ENCODE assay signal across 21 mouse cellular contexts in genomic region chr8:108583867-108584661, GRCm38 (mm10).
A peak's percentile ranks its signal among the peaks of the same experiment; 100 is the strongest.
DNase-seq lines count a peak whose midpoint lies in the region; ATAC-seq and TF ChIP-seq lines count a peak whose summit lies in the region.
"Had no signal": no experiment of that assay in that cellular context is flagged by ENCODE, and none has a peak within 500 bp of the region (broad histone marks: within the 10 kb centered on the region; RNA-seq: fewer than 3 reads in every experiment).

No protein-coding gene starts in this region.

- no peak for ATAC-seq in liver, embryonic 11.5 days (replicated peaks; ENCODE audit: low FRiP score)
- peak; percentile 52; the same call in 1 of the 2 replicates for ATAC-seq in intestine, embryonic 16.5 days
- ATAC-seq: forebrain, embryonic 15.5 days had no signal

- no peak overlapping the region for H3K4me3 ChIP-seq in liver, adult 2 months (ENCODE audit: insufficient read depth, low read depth, low read length)
- no peak overlapping the region for H3K4me3 ChIP-seq in liver, embryonic 11.5 days (ENCODE audit: low read depth, low read length)
- no peak overlapping the region for H3K4me3 ChIP-seq in intestine, embryonic 16.5 days (ENCODE audit: low read length)
- H3K4me3 ChIP-seq: forebrain, embryonic 15.5 days; hindbrain, embryonic 13.5 days; layer of hippocampus, adult 2 months; left cerebral cortex, adult 2 months; limb, embryonic 13.5 days; neural tube, embryonic 12.5 days had no signal

- H3K9ac ChIP-seq in liver, adult 2 months (ENCODE audit: low read depth, low read length), result no peak overlapping the region
- no peak overlapping the region for H3K9ac ChIP-seq in liver, embryonic 11.5 days (ENCODE audit: low read depth, low read length)
- no peak overlapping the region for H3K9ac ChIP-seq in intestine, embryonic 16.5 days (ENCODE audit: low read depth, low read length)
- H3K9ac ChIP-seq: forebrain, embryonic 15.5 days; hindbrain, embryonic 13.5 days; limb, embryonic 13.5 days; neural tube, embryonic 12.5 days had no signal

- no peak overlapping the region for H3K27ac ChIP-seq in liver, adult 2 months (replicated peaks; ENCODE audit: insufficient read depth, low read depth, low read length)
- no peak overlapping the region for H3K27ac ChIP-seq in liver, embryonic 11.5 days (ENCODE audit: low read depth, low read length)
- no peak overlapping the region for H3K27ac ChIP-seq in intestine, embryonic 16.5 days (ENCODE audit: low read length)
- H3K27ac ChIP-seq: forebrain, embryonic 15.5 days; hindbrain, embryonic 13.5 days; layer of hippocampus, adult 2 months; left cerebral cortex, adult 2 months; limb, embryonic 13.5 days; neural tube, embryonic 12.5 days had no signal

- intact Hi-C loops in heart, postnatal 36 days (cut with DNase I), result no loop called here

- no peaks in the 10 kb centered on the region for H3K36me3 ChIP-seq in liver, adult 2 months (ENCODE audit: control insufficient read depth, insufficient read depth, low read length)
- no peaks in the 10 kb centered on the region for H3K36me3 ChIP-seq in liver, embryonic 11.5 days (ENCODE audit: control insufficient read depth, insufficient read depth, low read length)
- no peaks in the 10 kb centered on the region for H3K36me3 ChIP-seq in intestine, embryonic 16.5 days (ENCODE audit: control insufficient read depth, insufficient read depth, low read length)
- H3K36me3 ChIP-seq: forebrain, embryonic 15.5 days; hindbrain, embryonic 13.5 days; limb, embryonic 13.5 days; neural tube, embryonic 12.5 days had no signal

- no peak overlapping the region for H3K4me2 ChIP-seq in liver, embryonic 11.5 days
- no peak overlapping the region for H3K4me2 ChIP-seq in intestine, embryonic 16.5 days (ENCODE audit: low read depth, low read length)
- H3K4me2 ChIP-seq: forebrain, embryonic 15.5 days; heart, embryonic 11.5 days; hindbrain, embryonic 13.5 days; limb, embryonic 13.5 days; neural tube, embryonic 12.5 days had no signal

- H3K79me2 ChIP-seq in liver, adult 2 months (ENCODE audit: control insufficient read depth, insufficient read depth, low read length), result no peaks in the 10 kb centered on the region

- TF ChIP-seq POLR2A in liver, adult 2 months (IDR thresholded peaks at IDR 0.05; ENCODE audit: extremely low read depth, insufficient read depth, low read length), result no peak

- DNase-seq in heart, adult 11 months, result peak; percentile 33
- no peak for DNase-seq in heart, postnatal 36 days
- DNase-seq in liver, adult 2 months (ENCODE audit: extremely low read depth, low read depth, low spot score), result peak; percentile 67
- DNase-seq in liver, embryonic 11.5 days (ENCODE audit: low spot score), result no peak
- DNase-seq in adrenal gland, postnatal 10 days, result peak; percentile 78
- no peak for DNase-seq in thymus, postnatal 0 days (ENCODE audit: low spot score)
- no peak for DNase-seq in retina, embryonic 14.5 days (ENCODE audit: low spot score)
- DNase-seq: B cell, adult 2 months; cerebellum, adult 11 months; cerebellum, postnatal 14 days; kidney, postnatal 10 days; lung, postnatal 14 days; thymus, postnatal 14 days had no signal

- H3K9me3 ChIP-seq in liver, embryonic 11.5 days (ENCODE audit: control insufficient read depth, low read length), result no peaks in the 10 kb centered on the region
- no peaks in the 10 kb centered on the region for H3K9me3 ChIP-seq in intestine, embryonic 16.5 days (ENCODE audit: control insufficient read depth, low read length)
- H3K9me3 ChIP-seq: forebrain, embryonic 15.5 days; neural tube, embryonic 12.5 days had no signal

- 70% methylated on average over 9 of the region's 9 CpGs for WGBS in liver, adult 2 months
- 79% methylated on average over 9 of the region's 9 CpGs for WGBS in liver, embryonic 11.5 days
- WGBS in intestine, embryonic 16.5 days, result 63% methylated on average over 9 of the region's 9 CpGs

- no peak for TF ChIP-seq CTCF in liver, adult 2 months (IDR thresholded peaks at IDR 0.05; ENCODE audit: low read depth, low read length)

- H3K4me1 ChIP-seq in liver, adult 2 months (ENCODE audit: control insufficient read depth, insufficient read depth, low read length), result peaks cover 1% of the 10 kb centered on the region; the same call in 1 of the 2 replicates
- peaks cover 10% of the 10 kb centered on the region for H3K4me1 ChIP-seq in liver, embryonic 11.5 days (replicated peaks; ENCODE audit: control insufficient read depth, insufficient read depth, low read length)
- peaks cover 8% of the 10 kb centered on the region; the same call in 1 of the 2 replicates for H3K4me1 ChIP-seq in intestine, embryonic 16.5 days (ENCODE audit: control insufficient read depth, insufficient read depth, low read length)
- H3K4me1 ChIP-seq: forebrain, embryonic 15.5 days; hindbrain, embryonic 13.5 days; neural tube, embryonic 12.5 days had no signal

- H3K27me3 ChIP-seq in liver, adult 2 months (ENCODE audit: control insufficient read depth, insufficient read depth, low read length), result no peaks in the 10 kb centered on the region
- no peaks in the 10 kb centered on the region for H3K27me3 ChIP-seq in liver, embryonic 11.5 days (replicated peaks; ENCODE audit: control insufficient read depth, insufficient read depth, low read length)
- no peaks in the 10 kb centered on the region for H3K27me3 ChIP-seq in intestine, embryonic 16.5 days (replicated peaks; ENCODE audit: control insufficient read depth, insufficient read depth, low read length)
- H3K27me3 ChIP-seq: forebrain, embryonic 15.5 days; hindbrain, embryonic 13.5 days; limb, embryonic 13.5 days; neural tube, embryonic 12.5 days had no signal

Comparison
In these comparisons a context has a peak if more than half of its experiments do, and no peak if none do; other contexts are left out.
1. DNase-seq: peak in heart, adult 11 months (single experiment), liver, adult 2 months (single experiment) and adrenal gland, postnatal 10 days (single experiment); none in heart, postnatal 36 days (0 of 2), liver, embryonic 11.5 days (single experiment), thymus, postnatal 0 days (single experiment) and retina, embryonic 14.5 days (single experiment).